Mouse (Mus musculus) heart, postnatal 0 days (tissue): ENCODE data around the gene Gm6793.

Experiments used
- CTCF ChIP-seq: IDR thresholded peaks from 2 replicates; pipeline ENCODE4 v1.5.1; 2016; ENCODE audit warnings: antibody characterized with exemption, control low read depth, low read depth
- EP300 ChIP-seq: IDR thresholded peaks from 2 replicates; pipeline ENCODE4 v1.6.1; 2016; ENCODE audit warnings: antibody characterized with exemption, low read depth

- TF ChIP-seq EP300 (no peak), CTCF (no peak)
Measured at GRCm38 (mm10) chr8:112030663-112031062, 15.8 kb upstream of the Gm6793 start.
